Mouse (Mus musculus) ES-E14 (cell line): ENCODE results near the gene Wdr4. TPM values are rescaled to one million over a fixed set of nuclear protein-coding genes. Genes with fewer than 3 reads are reported as not detected.

ENCODE experiments used
- DNase-seq: peaks from one replicate; pipeline ENCODE4 v3.0.0-alpha.2; 2013; ENCODE audit warnings: low read depth, low spot score
- H3K27ac ChIP-seq: 2 replicates; pipeline ENCODE4 v1.5.1; 2012; ENCODE audit warnings: low read depth, mild to moderate bottlenecking, low read length, moderate library complexity, mixed read lengths; ENCODE audit not compliant: poor library complexity, insufficient read depth, severe bottlenecking
- H3K36me3 ChIP-seq: 2 replicates; pipeline ENCODE4 v1.6.1; 2012; ENCODE audit warnings: mild to moderate bottlenecking, low read length, moderate library complexity, mixed read lengths; ENCODE audit not compliant: control insufficient read depth, poor library complexity, insufficient read depth, severe bottlenecking
- H3K4me1 ChIP-seq, 2 experiments: fragments of 150-350 bp in 1 of 2; sonication (generic) in 1 of 2; 2 replicates each; pipeline ENCODE4 v1.6.1; 2012; ENCODE audit warnings: low read length in 2 of 2, mild to moderate bottlenecking in 1 of 2, mixed read lengths in 1 of 2; ENCODE audit not compliant: control insufficient read depth in 2 of 2, insufficient read depth in 2 of 2, poor library complexity in 1 of 2
- H3K4me3 ChIP-seq, 2 experiments: fragments of 150-350 bp in 1 of 2; sonication (generic) in 1 of 2; 2 replicates each; pipeline ENCODE4 v1.5.1; 2012; ENCODE audit warnings: low read length in 2 of 2, low read depth in 1 of 2, mild to moderate bottlenecking in 1 of 2, mixed read lengths in 1 of 2; ENCODE audit not compliant: insufficient read depth in 1 of 2, poor library complexity in 1 of 2, severe bottlenecking in 1 of 2
- H3K9ac ChIP-seq: 2 replicates; pipeline ENCODE4 v1.6.1; 2012; ENCODE audit warnings: low read depth, mild to moderate bottlenecking, low read length, mixed read lengths; ENCODE audit not compliant: poor library complexity, insufficient read depth, severe bottlenecking
- H3K9me3 ChIP-seq: fragments of 150-350 bp; sonication (generic); 2 replicates; pipeline ENCODE4 v1.6.1; 2012; ENCODE audit warnings: low read depth, mild to moderate bottlenecking, low read length; ENCODE audit not compliant: control insufficient read depth, insufficient read depth
- CHD2 ChIP-seq: IDR thresholded peaks from 2 replicates; pipeline ENCODE4 v1.6.1; 2014; ENCODE audit warnings: mild to moderate bottlenecking, low read depth, low read length, inconsistent platforms
- HCFC1 ChIP-seq: IDR thresholded peaks from 2 replicates; pipeline ENCODE4 v1.6.1; 2012; ENCODE audit warnings: low read length, inconsistent platforms, borderline replicate concordance; ENCODE audit not compliant: insufficient read depth
- MAFK ChIP-seq: IDR thresholded peaks from 2 replicates; pipeline ENCODE4 v1.6.1; 2014; ENCODE audit warnings: mild to moderate bottlenecking, low read depth, low read length, inconsistent platforms; ENCODE audit not compliant: insufficient read depth
- ZC3H11A ChIP-seq: IDR thresholded peaks from 2 replicates; pipeline ENCODE4 v1.6.1; 2012; ENCODE audit warnings: low read depth, mild to moderate bottlenecking, inconsistent platforms, low read length, borderline replicate concordance
- ZNF384 ChIP-seq: IDR thresholded peaks from 2 replicates; pipeline ENCODE4 v1.6.1; 2012; ENCODE audit warnings: low read depth, low read length, inconsistent platforms
- in situ Hi-C, 2 experiments: fragments of 600-800 bp; cut with MboI; formaldehyde crosslinking; loops; one replicate each; pipeline ENCODE4 v1.15.1; 2025; ENCODE audit warnings: low sequenced_read_pairs in 2 of 2, inconsistent platforms in 1 of 2; ENCODE audit not compliant: unreplicated experiment in 2 of 2
- total RNA-seq: library from RNA; depleted of rRNA; stranded (reverse); fragments of 300-350 nt; gene quantifications from 2 replicates; pipeline ENCODE4 v1.2.3, GENCODE M21; 2012

Gene Wdr4
- total RNA-seq, 1 experiment, result 58.5 TPM

- Histone ChIP-seq H3K27ac (no peak overlapping the region), H3K36me3 (peaks cover 10% of the 10 kb centered on the region), H3K4me1 (peaks cover 0 to 4% of the 10 kb centered on the region in 2 experiments; a peak in 1 of 4 replicates), H3K4me3 (peak overlapping the region; percentile 56 to 91), H3K9ac (peak overlapping the region; percentile 46; the same call in 1 of the 2 replicates), H3K9me3 (no peaks in the 10 kb centered on the region)
- in situ Hi-C loops, result loop anchor here in 1 of 2 experiments (10.0 kb wide), 1 partner anchor 145 kb away; no protein-coding TSS in a partner anchor
- DNase-seq, result no peak
- TF ChIP-seq HCFC1 (no peak), ZNF384 (no peak), CHD2 (no peak), ZC3H11A (no peak), MAFK (no peak)
Observed at GRCm38 (mm10) chr17:31519344-31519945, 335 bp downstream of the Wdr4 start.

- in situ Hi-C loops, result loop anchor here in 1 of 2 experiments (10.0 kb wide), 1 partner anchor 150 kb away; no protein-coding TSS in a partner anchor
- Histone ChIP-seq H3K27ac (no peak overlapping the region), H3K36me3 (peaks cover 6% of the 10 kb centered on the region), H3K9me3 (no peaks in the 10 kb centered on the region), H3K4me3 (no peak overlapping the region), H3K9ac (no peak overlapping the region), H3K4me1 (no peaks in the 10 kb centered on the region)
- no peak for DNase-seq
- TF ChIP-seq ZC3H11A (no peak), MAFK (no peak), CHD2 (no peak), ZNF384 (no peak), HCFC1 (no peak)
Observed at GRCm38 (mm10) chr17:31514696-31515095, 5.1 kb downstream of the Wdr4 start.

- Histone ChIP-seq H3K9ac (peak overlapping the region; percentile 89), H3K36me3 (peaks cover 21% of the 10 kb centered on the region), H3K9me3 (no peaks in the 10 kb centered on the region), H3K4me1 (no peaks in the 10 kb centered on the region), H3K4me3 (peak overlapping the region; percentile 75 to 83), H3K27ac (no peak overlapping the region)
- in situ Hi-C loops, result loop anchor here in 1 of 2 experiments (10.0 kb wide), 1 partner anchor 152 kb away; no protein-coding TSS in a partner anchor
- TF ChIP-seq HCFC1 (no peak), CHD2 (no peak), ZNF384 (no peak), ZC3H11A (no peak)
- no peak for DNase-seq
Observed at GRCm38 (mm10) chr17:31512593-31512992, 7.2 kb downstream of the Wdr4 start.

- in situ Hi-C loops, result loop anchor here in 1 of 2 experiments (10.0 kb wide), 1 partner anchor 153 kb away; no protein-coding TSS in a partner anchor
- TF ChIP-seq HCFC1, result peak; percentile 81
- no peak for TF ChIP-seq ZC3H11A
- no peak for TF ChIP-seq CHD2
- TF ChIP-seq MAFK, result no peak
- peak overlapping the region; percentile 89 for H3K9ac ChIP-seq
- peak; percentile 82 for DNase-seq
- no peaks in the 10 kb centered on the region for H3K4me1 ChIP-seq
- peak overlapping the region; percentile 82 for H3K27ac ChIP-seq
- H3K9me3 ChIP-seq, result no peaks in the 10 kb centered on the region
- H3K36me3 ChIP-seq, result peaks cover 27% of the 10 kb centered on the region
- peak overlapping the region; percentile 75 to 83 for H3K4me3 ChIP-seq
Observed at GRCm38 (mm10) chr17:31511792-31512495, 7.8 kb downstream of the Wdr4 start.
